Mouse (Mus musculus) kidney, adult 2 months (tissue): ENCODE measurements around the gene Foxe3. TPM values are rescaled to one million over a fixed set of nuclear protein-coding genes. Genes with fewer than 3 reads are reported as not detected.
"Not testable (repeated sequence)": the region's sequence is repeated elsewhere in the genome, so short reads cannot be mapped to it uniquely, and the experiment has no call there.

Experiments
- DNase-seq: peaks from one replicate; pipeline ENCODE4 v3.0.0; 2021
- H3K27ac ChIP-seq: fragments of 200-500 bp; 2 replicates; pipeline ENCODE4 v1.5.1; 2012; ENCODE audit warnings: low read depth, low read length, control low read depth, inconsistent platforms; ENCODE audit not compliant: insufficient read depth
- H3K27me3 ChIP-seq: fragments of 200-500 bp; replicated peaks from 2 replicates; pipeline ENCODE4 v1.6.1; 2012; ENCODE audit warnings: mild to moderate bottlenecking, moderate library complexity, low read length, inconsistent platforms; ENCODE audit not compliant: control insufficient read depth, insufficient read depth
- H3K36me3 ChIP-seq: fragments of 200-500 bp; 2 replicates; pipeline ENCODE4 v1.6.1; 2012; ENCODE audit warnings: mild to moderate bottlenecking, moderate library complexity, low read length, inconsistent platforms; ENCODE audit not compliant: control insufficient read depth, insufficient read depth
- H3K4me1 ChIP-seq: fragments of 200-500 bp; 2 replicates; pipeline ENCODE4 v1.6.1; 2011; ENCODE audit warnings: low read length; ENCODE audit not compliant: control insufficient read depth, insufficient read depth
- H3K4me3 ChIP-seq: fragments of 200-500 bp; 2 replicates; pipeline ENCODE4 v1.5.1; 2011; ENCODE audit warnings: mild to moderate bottlenecking, low read depth, low read length, control low read depth; ENCODE audit not compliant: insufficient read depth
- CTCF ChIP-seq: fragments of 200-500 bp; conservative IDR thresholded peaks from 2 replicates; pipeline ENCODE4 v1.5.1; 2011; ENCODE audit warnings: low read depth, mild to moderate bottlenecking, control low read depth, low read length, moderate library complexity, mixed read lengths; ENCODE audit not compliant: insufficient read depth, insufficient read length
- POLR2A ChIP-seq: fragments of 200-500 bp; IDR thresholded peaks from one replicate; pipeline ENCODE4 v1.6.1; 2011; ENCODE audit warnings: low read depth, low read length, control low read depth
- WGBS: fragments of 180-500 bp; shearing (Covaris S2); methylation state at CpG from one replicate; pipeline ENCODE4 v1.1.7; 2018; 5-methylcytosine and 5-hydroxymethylcytosine counted together
- polyA plus RNA-seq: library from polyadenylated mRNA; depleted of rRNA; stranded (reverse); fragments of >200 nt; gene quantifications from 2 replicates; pipeline ENCODE4 v1.2.3, GENCODE M21; 2012; rRNA removed

Gene Foxe3
- not detected in 2 replicates for polyA plus RNA-seq

DNA sequence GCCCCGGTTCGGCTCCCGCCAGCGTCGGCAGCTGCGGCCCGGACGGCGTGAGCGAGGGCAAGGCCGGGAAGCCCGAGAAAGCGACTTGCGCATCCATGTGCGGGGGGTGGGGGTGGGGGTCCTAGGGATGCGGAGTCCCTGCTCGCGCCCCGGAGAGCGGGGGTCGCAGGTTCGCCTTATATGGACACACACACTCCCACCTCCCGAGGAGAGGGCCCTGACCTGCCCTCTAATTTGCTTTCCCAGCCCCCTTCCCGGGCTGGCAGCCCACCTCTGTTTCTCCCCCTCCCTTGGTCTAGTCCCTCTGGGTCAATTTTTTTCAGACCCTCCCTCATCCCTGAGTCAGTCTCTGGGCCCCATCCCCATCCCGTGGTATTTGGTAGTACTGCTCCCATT lies at the start of gene Foxe3:
Gene Foxe3 (minus strand): TSS at position 97 of the 396 bp plus-strand sequence.
- TF ChIP-seq POLR2A: no peak
- TF ChIP-seq CTCF: no peak
- under 1% methylated on average over 21 of the region's 25 CpGs for WGBS
- no peak for DNase-seq
- Histone ChIP-seq H3K27ac (no peak within 1 kb of the TSS), H3K27me3 (peaks cover 8% of the 10 kb centered on the region; the same call in 1 of the 2 replicates), H3K4me1 (no peaks in the 10 kb centered on the region), H3K36me3 (no peaks in the 10 kb centered on the region), H3K4me3 (peak within 1 kb of the TSS; percentile 22)

DNA sequence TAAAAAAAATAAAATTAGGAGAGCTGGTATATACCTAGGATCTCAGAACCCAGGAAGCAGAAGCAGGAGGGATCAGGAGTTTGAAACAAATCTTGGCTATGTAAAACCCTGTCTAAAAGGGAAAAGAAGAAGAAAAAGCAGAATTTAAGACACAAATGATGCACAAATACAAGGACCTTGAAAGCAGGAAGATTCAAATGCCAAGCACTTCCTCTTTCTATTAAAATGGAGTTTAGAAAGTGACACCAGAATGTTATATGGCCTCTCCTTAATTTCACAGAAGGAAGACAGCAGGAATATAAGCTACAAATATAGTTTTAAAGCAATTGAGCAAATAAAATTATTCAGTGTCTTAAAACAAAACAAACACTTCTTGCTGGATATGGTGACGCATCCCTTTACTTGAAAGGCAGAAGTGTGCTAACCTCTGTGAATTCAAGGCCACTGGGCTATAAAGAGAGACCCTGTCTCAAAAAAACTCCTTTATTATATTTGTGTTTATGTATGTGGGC lies 47.5 kb upstream of the Foxe3 start:
- DNase-seq: no peak
- H3K4me1 ChIP-seq: no peaks in the 10 kb centered on the region
- no peaks in the 10 kb centered on the region for H3K27me3 ChIP-seq
- TF ChIP-seq CTCF (no peak), POLR2A (no peak)
- no peaks in the 10 kb centered on the region for H3K36me3 ChIP-seq
- H3K4me3 ChIP-seq: no peak overlapping the region
- H3K27ac ChIP-seq: no peak overlapping the region
- WGBS: 85% methylated on average over 1 of the region's 1 CpGs

DNA sequence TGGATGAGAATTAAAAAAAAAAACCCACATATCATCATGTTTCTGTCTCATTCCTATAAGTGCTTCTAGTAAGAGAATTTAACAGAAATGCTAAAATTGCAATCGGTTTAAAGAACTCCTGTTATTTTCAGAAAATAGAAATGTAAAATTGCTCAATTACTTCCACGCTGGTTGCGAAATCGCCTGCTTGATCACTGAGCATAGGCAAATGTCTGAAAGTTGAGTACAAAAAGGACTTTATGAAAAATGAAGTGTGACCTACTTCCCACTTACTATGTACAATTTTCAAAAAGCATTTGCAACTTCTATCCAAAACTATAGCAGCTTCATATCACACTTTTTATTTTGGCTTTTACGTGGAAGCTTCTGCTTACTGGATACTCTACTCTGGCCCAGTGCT lies 44.9 kb upstream of the Foxe3 start:
- Histone ChIP-seq H3K4me1 (no peaks in the 10 kb centered on the region), H3K27ac (no peak overlapping the region), H3K4me3 (no peak overlapping the region), H3K36me3 (peaks cover 2% of the 10 kb centered on the region; the same call in 1 of the 2 replicates), H3K27me3 (no peaks in the 10 kb centered on the region)
- no peak for DNase-seq
- TF ChIP-seq POLR2A (no peak), CTCF (no peak)
- WGBS: 95% methylated on average over 5 of the region's 5 CpGs

DNA sequence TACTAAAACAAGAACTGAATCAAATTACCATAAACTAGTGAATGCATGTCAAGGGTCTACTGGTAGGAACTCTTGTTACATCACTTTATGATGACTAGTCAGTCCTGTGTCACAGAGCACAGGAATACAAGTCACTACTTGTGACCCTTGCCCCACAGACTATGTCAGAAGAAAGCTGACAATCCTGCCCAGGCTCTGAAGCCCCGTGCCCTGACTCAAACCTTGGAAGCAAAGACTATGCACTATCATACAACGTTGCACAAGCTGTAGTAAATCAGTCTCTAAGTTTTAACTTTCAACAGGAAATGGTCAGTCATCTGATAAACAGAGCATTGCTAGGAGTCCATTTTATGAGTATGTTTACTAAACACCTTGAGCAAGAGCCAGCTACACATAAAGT lies 35.1 kb upstream of the Foxe3 start:
- not testable (repeated sequence) for H3K4me3 ChIP-seq, DNase-seq, H3K27me3 ChIP-seq, H3K4me1 ChIP-seq, H3K36me3 ChIP-seq, H3K27ac ChIP-seq
- 32% methylated on average over 2 of the region's 2 CpGs for WGBS

DNA sequence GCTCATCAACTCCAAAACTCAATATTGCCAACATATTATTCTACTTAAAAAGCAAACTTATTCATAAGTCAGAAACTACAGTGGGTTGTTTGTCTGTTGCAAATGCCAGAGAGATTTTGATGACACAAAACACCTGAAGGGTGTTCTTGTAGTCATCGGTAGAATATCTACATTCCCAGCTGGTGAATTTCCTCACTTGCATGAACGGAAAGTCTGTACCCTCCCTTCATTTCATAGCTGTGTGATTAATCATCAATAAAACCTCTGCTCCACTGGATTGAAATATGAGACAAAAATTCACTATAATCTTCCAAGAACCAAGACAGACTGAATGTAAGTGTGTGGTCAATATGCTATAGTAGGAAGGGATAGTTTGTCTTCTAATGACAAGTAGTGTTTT lies 33.7 kb upstream of the Foxe3 start:
- Histone ChIP-seq H3K27me3 (no peaks in the 10 kb centered on the region), H3K36me3 (peaks cover 6% of the 10 kb centered on the region), H3K4me3 (no peak overlapping the region), H3K4me1 (no peaks in the 10 kb centered on the region), H3K27ac (no peak overlapping the region)
- TF ChIP-seq POLR2A (no peak), CTCF (no peak)
- DNase-seq: no peak
- WGBS: 86% methylated on average over 2 of the region's 2 CpGs

DNA sequence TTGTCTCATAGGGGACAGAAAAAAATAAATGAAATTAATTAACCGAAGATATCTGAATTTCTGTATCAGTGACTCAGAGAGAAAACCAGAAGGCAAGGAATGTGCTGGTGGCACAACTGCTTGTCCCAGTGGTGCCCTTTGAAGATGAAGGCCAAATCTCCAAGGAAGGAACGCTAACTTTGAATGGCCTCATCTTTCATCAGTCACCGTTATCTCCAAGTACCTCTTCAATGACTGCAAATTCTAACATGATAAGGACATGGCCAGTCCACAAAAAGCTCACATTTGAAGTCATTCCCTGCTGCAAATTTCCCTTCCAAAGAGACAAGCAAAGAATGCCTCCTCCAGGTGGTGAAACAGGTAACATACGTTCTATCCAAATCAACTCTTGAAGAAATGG lies 33.0 kb upstream of the Foxe3 start:
- no peak for DNase-seq
- TF ChIP-seq CTCF: no peak
- TF ChIP-seq POLR2A: no peak
- 94% methylated on average over 4 of the region's 4 CpGs for WGBS
- no peak overlapping the region for H3K27ac ChIP-seq
- no peaks in the 10 kb centered on the region for H3K27me3 ChIP-seq
- H3K4me1 ChIP-seq: no peaks in the 10 kb centered on the region
- H3K36me3 ChIP-seq: peaks cover 6% of the 10 kb centered on the region
- no peak overlapping the region for H3K4me3 ChIP-seq

DNA sequence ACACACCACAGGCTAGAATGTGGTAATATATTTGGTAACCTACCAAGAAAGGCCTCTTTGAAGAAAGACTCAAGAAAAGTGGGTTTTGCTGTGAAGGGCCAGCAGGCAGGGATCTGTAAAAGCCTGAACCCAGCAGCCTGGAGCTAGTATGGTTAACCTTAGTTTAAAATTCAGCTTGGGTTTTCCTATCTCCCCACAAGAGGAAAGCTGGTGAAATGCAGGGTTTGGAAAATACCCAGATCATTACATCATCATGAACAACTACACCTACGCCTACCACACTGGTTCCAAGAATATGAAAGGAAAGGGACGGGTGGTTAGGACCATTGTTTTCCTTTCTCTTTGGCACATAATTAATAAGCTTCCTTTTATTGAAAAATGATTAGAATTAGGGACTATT lies 32.4 kb upstream of the Foxe3 start:
- H3K27me3 ChIP-seq: no peaks in the 10 kb centered on the region
- peaks cover 6% of the 10 kb centered on the region for H3K36me3 ChIP-seq
- H3K27ac ChIP-seq: no peak overlapping the region
- no peak for DNase-seq
- no peak overlapping the region for H3K4me3 ChIP-seq
- TF ChIP-seq CTCF: no peak
- TF ChIP-seq POLR2A: no peak
- WGBS: 76% methylated on average over 2 of the region's 2 CpGs
- no peaks in the 10 kb centered on the region for H3K4me1 ChIP-seq

DNA sequence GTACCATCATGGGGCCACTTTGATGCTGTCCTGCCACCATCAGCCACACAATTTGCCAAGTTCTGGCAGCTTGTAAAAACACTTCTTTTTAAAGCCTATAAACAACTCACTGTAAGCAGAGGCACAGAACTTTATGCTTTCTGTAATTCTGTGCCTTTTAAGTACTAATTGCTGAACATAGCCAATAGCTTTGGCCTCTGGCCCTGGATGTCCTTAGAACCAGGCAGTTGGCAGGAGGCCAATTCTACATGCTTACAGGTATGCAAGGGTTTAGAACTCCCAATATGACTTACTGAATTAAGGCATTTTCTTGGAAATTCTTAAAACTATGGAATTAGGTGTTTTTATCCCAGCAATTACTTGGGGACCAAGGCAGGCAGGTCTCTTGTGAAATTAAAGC lies 31.6 kb upstream of the Foxe3 start:
- peak; percentile 51 for DNase-seq
- TF ChIP-seq POLR2A (no peak), CTCF (no peak)
- no peak overlapping the region for H3K4me3 ChIP-seq
- peaks cover 4% of the 10 kb centered on the region; the same call in 1 of the 2 replicates for H3K36me3 ChIP-seq
- H3K4me1 ChIP-seq: no peaks in the 10 kb centered on the region
- no peaks in the 10 kb centered on the region for H3K27me3 ChIP-seq
- H3K27ac ChIP-seq: no peak overlapping the region
